Mouse (Mus musculus) liver, embryonic 12.5 days (tissue): ENCODE measurements around the gene Capn9. TPM values are rescaled to one million over a fixed set of nuclear protein-coding genes. Genes with fewer than 3 reads are reported as not detected.

Experiments used
- ATAC-seq: fragments of 200-750 bp; cut with Nextera tagmentation; 2 replicates; pipeline ENCODE4 v1.8.0; 2017; ENCODE audit warnings: moderate number of reproducible peaks, mild to moderate bottlenecking, moderate library complexity
- H3K27ac ChIP-seq: fragments of 300-500 bp; sonication (generic); 2 replicates; pipeline ENCODE4 v1.5.1; 2016; ENCODE audit warnings: mild to moderate bottlenecking
- H3K27me3 ChIP-seq: fragments of 300-500 bp; sonication (generic); replicated peaks from 2 replicates; pipeline ENCODE4 v1.6.1; 2016; ENCODE audit warnings: mild to moderate bottlenecking, moderate library complexity
- H3K36me3 ChIP-seq: fragments of 300-500 bp; sonication (generic); 2 replicates; pipeline ENCODE4 v1.6.1; 2016; ENCODE audit warnings: mild to moderate bottlenecking, moderate library complexity
- H3K4me1 ChIP-seq: fragments of 300-500 bp; sonication (generic); 2 replicates; pipeline ENCODE4 v1.6.1; 2016
- H3K4me2 ChIP-seq: fragments of 300-500 bp; sonication (generic); 2 replicates; pipeline ENCODE4 v1.6.1; 2016; ENCODE audit warnings: mild to moderate bottlenecking, moderate library complexity
- H3K4me3 ChIP-seq: fragments of 300-500 bp; sonication (generic); 2 replicates; pipeline ENCODE4 v1.5.1; 2016; ENCODE audit warnings: mild to moderate bottlenecking, moderate library complexity
- H3K9ac ChIP-seq: fragments of 300-500 bp; sonication (generic); 2 replicates; pipeline ENCODE4 v1.6.1; 2016; ENCODE audit warnings: mild to moderate bottlenecking, moderate library complexity
- H3K9me3 ChIP-seq: fragments of 300-500 bp; sonication (generic); replicated peaks from 2 replicates; pipeline ENCODE4 v1.6.1; 2016; ENCODE audit warnings: mild to moderate bottlenecking, moderate library complexity
- WGBS: fragments of 180-500 bp; shearing (Covaris S2); methylation state at CpG from one replicate; pipeline ENCODE4 v1.1.7; 2016; ENCODE audit not compliant: insufficient replicate concordance; 5-methylcytosine and 5-hydroxymethylcytosine counted together
- polyA plus RNA-seq: library from polyadenylated mRNA; unstranded; fragments of >200 nt; fragmentation: Nextera tagmentation; extraction: Ambion mirVana; gene quantifications from 2 replicates; pipeline ENCODE4 v1.2.1, GENCODE M21; 2016

Capn9 gene
- polyA plus RNA-seq, 1 experiment from 2014 or later = 0.05 TPM

DNA sequence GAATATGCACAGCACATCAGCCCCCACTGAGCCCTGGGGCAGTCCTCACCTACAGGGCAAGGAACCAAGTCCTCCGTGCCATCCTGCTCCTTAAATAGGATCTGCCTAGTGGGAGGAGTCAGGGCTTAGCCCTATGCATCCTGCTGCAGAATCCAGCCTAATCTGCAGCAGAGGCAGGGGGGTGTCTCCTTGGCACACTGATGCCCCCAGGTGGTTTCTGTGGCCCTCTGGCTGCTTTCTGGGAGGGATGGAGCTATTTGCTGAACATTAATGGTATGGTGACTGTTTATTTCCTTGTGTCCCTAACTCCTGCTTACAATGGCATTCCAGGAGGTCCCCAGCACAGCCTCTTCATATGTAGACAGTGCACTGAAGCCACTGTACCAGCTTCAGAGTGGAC is 27.7 kb upstream of the Capn9 start:
- no peaks in the 10 kb centered on the region for H3K9me3 ChIP-seq
- no peak for ATAC-seq
- no peak overlapping the region for H3K9ac ChIP-seq
- no peak overlapping the region for H3K27ac ChIP-seq
- H3K27me3 ChIP-seq = no peaks in the 10 kb centered on the region
- H3K36me3 ChIP-seq = peaks cover 96% of the 10 kb centered on the region
- 65% methylated on average over 1 of the region's 1 CpGs for WGBS
- no peak overlapping the region for H3K4me3 ChIP-seq
- H3K4me1 ChIP-seq = 0 out of 2 replicates have a peak, but pooled peaks cover 3% of the 10 kb centered on the region
- H3K4me2 ChIP-seq = no peak overlapping the region

DNA sequence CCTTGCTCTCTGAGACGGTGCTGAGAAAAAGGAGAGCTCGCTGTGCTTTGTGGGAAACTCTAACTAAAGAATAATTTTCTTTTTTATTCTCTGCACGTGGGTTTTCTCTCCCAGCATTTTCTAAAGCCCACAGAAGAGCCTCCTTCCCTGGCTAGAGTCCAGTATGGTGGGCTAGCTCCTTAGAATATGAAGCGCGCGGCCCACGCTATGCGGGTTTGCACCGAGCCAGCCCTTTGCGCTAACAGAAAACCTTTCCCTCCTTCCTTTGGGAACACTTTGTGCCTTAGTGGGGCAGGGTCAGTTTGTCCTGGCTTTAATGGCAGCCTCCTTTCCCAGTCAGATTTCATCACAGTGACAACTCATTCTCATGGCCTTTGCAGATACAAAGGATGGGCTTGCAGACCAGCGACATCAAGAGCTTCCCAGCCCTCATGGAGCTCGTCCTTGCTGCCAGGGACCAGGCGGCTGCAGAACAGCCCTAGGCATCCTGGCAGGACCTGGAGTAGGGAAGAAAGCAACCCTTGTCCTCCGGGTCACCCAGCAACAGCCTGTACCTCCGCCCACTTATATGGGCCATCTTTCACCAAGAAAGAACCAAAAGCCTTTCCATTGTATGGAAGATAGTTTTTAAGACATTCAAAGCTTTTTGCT is 24.8 kb upstream of the Capn9 start:
- no peak for ATAC-seq
- WGBS = 89% methylated on average over 15 of the region's 15 CpGs
- peaks cover 67% of the 10 kb centered on the region for H3K36me3 ChIP-seq

DNA sequence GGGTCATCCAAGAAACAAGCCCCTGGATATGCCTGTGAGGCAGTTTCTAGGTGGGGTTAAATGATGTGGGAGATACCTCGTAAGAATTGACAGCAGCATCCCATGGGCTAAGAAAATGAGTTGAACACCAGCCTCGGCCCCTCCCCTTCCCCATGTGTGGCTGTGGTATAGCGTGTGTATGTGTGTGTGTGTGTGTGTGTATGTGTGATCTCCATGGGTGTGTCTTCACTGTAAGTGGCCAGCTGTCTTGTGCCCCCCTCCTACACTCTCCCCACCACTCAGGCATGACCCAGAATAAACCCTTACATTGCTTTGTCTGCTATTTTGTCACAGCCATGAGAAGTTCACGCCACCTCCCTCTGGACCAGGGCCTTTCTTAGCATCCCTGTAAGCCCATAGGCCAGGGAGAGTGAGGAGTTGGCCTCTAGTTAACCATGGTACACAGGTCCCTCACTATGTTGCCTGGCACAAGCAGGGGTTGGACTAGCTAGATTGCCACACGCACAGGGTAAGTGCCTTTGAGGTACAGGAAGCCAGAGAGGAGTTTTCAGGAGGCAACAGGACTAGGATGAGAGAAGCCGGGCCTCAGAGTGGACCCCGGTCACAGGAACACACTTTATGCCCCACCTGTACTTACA is 20.7 kb upstream of the Capn9 start:
- Histone ChIP-seq H3K9ac (no peak overlapping the region), H3K36me3 (peaks cover 27% of the 10 kb centered on the region), H3K27ac (no peak overlapping the region), H3K4me1 (peaks cover 4% of the 10 kb centered on the region; the same call in 1 of the 2 replicates), H3K9me3 (no peaks in the 10 kb centered on the region), H3K4me3 (no peak overlapping the region), H3K4me2 (no peak overlapping the region), H3K27me3 (no peaks in the 10 kb centered on the region)
- ATAC-seq = no peak
- WGBS = 74% methylated on average over 7 of the region's 7 CpGs

More for the DNA sequence above, 24.8 kb upstream of the Capn9 start:
- Histone ChIP-seq H3K4me3 (no peak overlapping the region), H3K4me1 (no peaks in the 10 kb centered on the region), H3K9me3 (no peaks in the 10 kb centered on the region), H3K9ac (no peak overlapping the region), H3K4me2 (no peak overlapping the region), H3K27ac (no peak overlapping the region), H3K27me3 (no peaks in the 10 kb centered on the region)

DNA sequence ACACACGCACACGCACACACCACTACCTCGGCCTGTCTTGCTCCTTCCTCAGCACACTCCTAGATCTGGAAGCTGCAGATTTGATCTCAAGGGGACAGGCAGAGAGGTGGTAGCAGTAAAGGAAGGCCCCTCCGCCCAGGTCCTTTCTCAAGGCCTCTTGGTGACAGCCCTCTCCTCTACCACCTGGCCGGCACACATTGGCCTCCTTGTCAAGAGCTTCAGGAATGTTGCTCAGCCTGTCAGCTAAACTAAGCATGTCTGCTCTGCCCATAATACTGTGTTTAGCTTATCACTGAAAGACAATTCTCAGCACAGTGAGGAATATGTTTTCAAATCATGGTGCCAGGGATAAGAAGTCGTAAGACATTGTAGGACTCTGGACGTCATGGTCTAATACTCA is 19.7 kb upstream of the Capn9 start:
- Histone ChIP-seq H3K36me3 (peaks cover 18% of the 10 kb centered on the region), H3K9ac (no peak overlapping the region), H3K4me2 (no peak overlapping the region), H3K4me1 (peaks cover 4% of the 10 kb centered on the region; the same call in 1 of the 2 replicates), H3K4me3 (no peak overlapping the region), H3K27ac (no peak overlapping the region), H3K27me3 (no peaks in the 10 kb centered on the region), H3K9me3 (no peaks in the 10 kb centered on the region)
- ATAC-seq = no peak
- WGBS = 81% methylated on average over 7 of the region's 7 CpGs

DNA sequence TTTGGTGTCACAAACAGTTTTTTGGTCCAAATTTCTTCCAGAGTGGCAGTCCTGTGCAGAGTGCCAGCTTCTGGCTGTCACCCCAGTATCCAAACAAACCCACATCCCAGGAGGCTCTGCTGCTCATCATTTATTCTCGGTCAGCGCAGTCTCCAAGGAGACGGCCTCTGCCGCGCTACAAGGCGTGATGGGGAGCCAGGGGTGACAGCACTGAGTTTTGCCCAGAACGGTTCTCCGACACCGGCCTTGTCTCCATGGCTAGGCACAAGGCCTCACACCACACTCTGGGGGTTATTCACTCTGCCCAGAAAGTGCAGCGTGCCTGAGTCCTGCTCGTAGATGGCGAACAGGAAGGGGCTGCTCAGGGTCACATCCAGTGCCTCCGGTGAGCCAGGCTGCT is 19.3 kb upstream of the Capn9 start:
- Histone ChIP-seq H3K4me3 (no peak overlapping the region), H3K9me3 (no peaks in the 10 kb centered on the region), H3K27me3 (no peaks in the 10 kb centered on the region), H3K4me1 (peaks cover 4% of the 10 kb centered on the region; the same call in 1 of the 2 replicates), H3K27ac (no peak overlapping the region), H3K9ac (no peak overlapping the region), H3K4me2 (no peak overlapping the region), H3K36me3 (peaks cover 13% of the 10 kb centered on the region)
- no peak for ATAC-seq
- WGBS = 82% methylated on average over 13 of the region's 13 CpGs

DNA sequence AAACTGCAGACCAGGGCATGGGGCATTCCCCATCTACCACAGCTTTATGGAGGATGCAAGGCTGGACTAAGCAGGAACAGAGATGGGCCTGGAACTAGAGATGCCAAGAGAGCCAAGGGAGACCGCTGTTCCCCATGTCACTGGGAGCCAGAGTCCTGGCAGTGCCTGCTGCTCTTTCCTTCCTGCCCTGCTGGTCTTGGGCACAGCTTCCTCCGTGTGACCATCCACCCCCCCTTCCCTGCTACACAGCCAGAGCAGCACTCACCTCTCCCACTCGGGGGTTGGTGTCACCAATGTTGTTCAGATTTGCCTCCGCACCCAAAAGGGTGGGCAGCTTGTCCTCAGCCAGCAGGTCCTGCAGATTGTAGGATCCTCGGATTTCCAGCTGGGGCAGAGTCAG is 18.4 kb upstream of the Capn9 start:
- ATAC-seq = no peak
- Histone ChIP-seq H3K4me2 (no peak overlapping the region), H3K4me1 (peaks cover 4% of the 10 kb centered on the region; the same call in 1 of the 2 replicates), H3K9me3 (no peaks in the 10 kb centered on the region), H3K27me3 (no peaks in the 10 kb centered on the region), H3K27ac (no peak overlapping the region), H3K9ac (no peak overlapping the region), H3K4me3 (no peak overlapping the region), H3K36me3 (peaks cover 5% of the 10 kb centered on the region)
- WGBS = 50% methylated on average over 5 of the region's 5 CpGs

DNA sequence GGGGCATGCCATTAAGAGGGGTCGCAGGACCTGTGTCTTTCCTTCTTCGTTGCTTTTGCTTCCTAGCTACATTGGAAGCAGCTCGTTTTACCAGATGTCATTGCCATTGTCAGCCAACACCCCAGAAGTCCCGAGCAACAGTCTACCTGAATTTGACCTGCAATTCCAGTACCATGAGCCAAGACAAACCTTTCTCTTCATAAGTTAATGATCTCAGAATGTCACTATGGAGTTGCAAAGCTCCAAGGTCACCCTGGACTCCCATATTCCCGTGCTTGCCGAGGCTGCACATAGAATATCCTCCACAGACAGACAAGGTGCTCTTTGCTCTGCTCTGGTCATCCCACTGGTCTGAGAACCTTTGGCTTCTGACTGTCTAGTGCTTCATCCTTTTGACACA is 8.8 kb upstream of the Capn9 start:
- Histone ChIP-seq H3K4me1 (peaks cover 6% of the 10 kb centered on the region), H3K27me3 (no peaks in the 10 kb centered on the region), H3K4me2 (no peak overlapping the region), H3K27ac (no peak overlapping the region), H3K4me3 (no peak overlapping the region), H3K36me3 (no peaks in the 10 kb centered on the region), H3K9me3 (no peaks in the 10 kb centered on the region), H3K9ac (no peak overlapping the region)
- ATAC-seq = no peak
- WGBS = 57% methylated on average over 6 of the region's 6 CpGs

DNA sequence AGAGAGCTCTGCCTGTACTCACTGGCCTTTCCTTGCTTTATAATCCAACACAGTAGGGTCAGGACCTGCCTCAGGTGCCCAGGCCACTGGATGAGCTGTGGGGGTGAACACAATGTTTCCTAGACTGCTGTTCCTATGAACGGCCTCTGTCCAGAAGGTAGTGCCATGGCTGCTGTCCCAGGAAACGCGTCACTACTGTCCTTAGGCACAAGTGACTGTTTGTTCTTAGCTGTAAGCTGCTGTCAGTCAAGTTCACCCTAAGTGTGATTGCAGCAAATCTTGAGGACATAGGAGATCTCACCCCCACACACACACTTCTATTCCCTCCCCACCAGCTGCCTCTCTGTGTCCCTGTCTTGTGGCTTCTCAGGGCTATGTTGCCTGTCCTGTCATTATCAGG is 8.3 kb upstream of the Capn9 start:
- Histone ChIP-seq H3K9ac (no peak overlapping the region), H3K9me3 (no peaks in the 10 kb centered on the region), H3K4me3 (no peak overlapping the region), H3K27ac (no peak overlapping the region), H3K36me3 (no peaks in the 10 kb centered on the region), H3K4me2 (no peak overlapping the region), H3K27me3 (no peaks in the 10 kb centered on the region), H3K4me1 (peaks cover 7% of the 10 kb centered on the region)
- no peak for ATAC-seq
- 67% methylated on average over 3 of the region's 3 CpGs for WGBS

DNA sequence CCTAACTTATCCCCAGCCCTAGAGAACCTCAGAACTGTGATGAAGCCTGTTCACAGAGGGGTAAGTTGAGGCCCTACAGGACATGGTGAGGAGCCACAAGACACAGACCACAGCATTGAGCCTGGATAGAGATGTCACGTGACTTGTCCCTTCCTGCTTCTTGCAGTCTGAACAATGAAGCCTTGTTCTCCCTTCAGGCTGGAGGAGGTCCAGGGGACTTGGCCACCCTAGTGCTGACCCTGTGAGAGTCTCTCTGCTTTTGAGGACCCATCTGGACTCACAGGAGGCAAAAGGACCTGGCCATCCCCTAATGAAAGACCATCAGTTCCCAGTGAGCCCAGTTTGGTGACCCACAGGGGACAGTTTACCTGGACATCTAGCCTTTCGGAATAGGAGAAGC is 6.8 kb upstream of the Capn9 start:
- H3K9me3 ChIP-seq = no peaks in the 10 kb centered on the region
- H3K4me2 ChIP-seq = peak overlapping the region; percentile 8
- ATAC-seq = no peak
- no peaks in the 10 kb centered on the region for H3K36me3 ChIP-seq
- H3K4me1 ChIP-seq = peaks cover 15% of the 10 kb centered on the region
- H3K27me3 ChIP-seq = no peaks in the 10 kb centered on the region
- 0 out of 2 replicates have a peak overlapping the region, but pooled peaks have one; percentile 8 for H3K27ac ChIP-seq
- 59% methylated on average over 2 of the region's 2 CpGs for WGBS
- peak overlapping the region; percentile 4; the same call in 1 of the 2 replicates for H3K4me3 ChIP-seq
- 0 out of 2 replicates have a peak overlapping the region, but pooled peaks have one; percentile 5 for H3K9ac ChIP-seq

DNA sequence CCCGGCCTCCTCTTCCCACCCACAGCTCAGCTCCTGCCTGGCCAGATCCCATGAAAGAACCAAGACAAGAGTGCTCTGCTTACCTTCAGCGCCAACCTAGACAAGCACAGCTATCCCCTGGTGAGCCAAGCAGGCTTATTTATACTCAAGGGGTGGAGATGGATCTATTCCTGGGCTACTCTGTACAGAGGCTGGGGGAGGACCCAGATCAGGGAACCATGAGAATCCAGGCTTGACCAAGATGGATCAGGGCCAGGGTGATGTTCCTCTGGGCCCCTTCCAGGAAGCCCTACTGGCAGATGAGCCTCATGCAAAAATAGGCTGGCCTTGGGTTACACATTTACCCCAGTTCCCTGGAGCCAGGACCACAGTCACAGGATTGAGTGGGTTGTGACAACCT is 6.3 kb upstream of the Capn9 start, which contains the start of gene Agt:
Agt (minus strand) TSS at position 114 of the 400 bp plus-strand sequence.
- Histone ChIP-seq H3K36me3 (no peaks in the 10 kb centered on the region), H3K27me3 (no peaks in the 10 kb centered on the region), H3K4me1 (peaks cover 15% of the 10 kb centered on the region), H3K9me3 (no peaks in the 10 kb centered on the region), H3K27ac (peak within 1 kb of the TSS; percentile 8; the same call in 1 of the 2 replicates), H3K4me2 (peak within 1 kb of the TSS; percentile 8), H3K4me3 (peak within 1 kb of the TSS; percentile 4; the same call in 1 of the 2 replicates), H3K9ac (0 out of 2 replicates have a peak within 1 kb of the TSS, but pooled peaks have one; percentile 5)
- 62% methylated on average over 2 of the region's 2 CpGs for WGBS
- ATAC-seq = no peak

DNA sequence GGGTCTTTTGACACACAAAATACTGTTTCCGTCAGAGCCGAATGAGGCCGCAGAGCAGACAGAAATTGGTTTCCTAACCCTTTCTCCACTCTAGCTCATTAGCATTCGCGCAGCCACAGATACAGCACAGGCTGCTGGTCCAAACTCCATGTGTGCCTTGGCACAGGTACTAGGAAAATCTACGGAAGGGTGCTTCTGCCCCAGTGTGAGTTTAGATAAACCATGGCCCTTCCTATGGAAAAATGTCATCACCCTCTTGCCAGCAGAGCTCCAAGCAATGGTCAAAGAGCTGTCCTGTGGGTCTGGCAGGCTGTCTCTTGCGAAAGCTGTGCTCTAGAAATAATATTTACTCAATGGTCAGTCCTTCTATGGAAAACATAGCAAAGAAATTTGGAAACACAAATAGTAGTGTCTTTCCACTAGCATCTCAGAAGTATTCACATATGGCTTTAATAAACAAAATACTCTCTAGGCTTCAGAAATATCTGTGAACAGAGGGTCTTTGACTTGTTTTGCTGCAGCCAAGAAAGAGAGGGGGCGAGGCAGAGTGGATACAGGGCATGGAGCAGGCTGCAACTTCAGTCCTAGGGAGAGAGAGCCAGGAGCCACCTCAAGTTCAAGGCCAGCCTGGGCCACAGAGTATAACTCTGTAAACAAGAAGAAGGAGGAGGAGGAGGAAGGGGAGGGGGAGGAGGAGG is 4.0 kb upstream of the Capn9 start:
- Histone ChIP-seq H3K27ac (peak overlapping the region; percentile 67), H3K9ac (no peak overlapping the region), H3K4me1 (peaks cover 15% of the 10 kb centered on the region), H3K27me3 (no peaks in the 10 kb centered on the region), H3K4me3 (no peak overlapping the region), H3K4me2 (no peak overlapping the region), H3K36me3 (no peaks in the 10 kb centered on the region), H3K9me3 (no peaks in the 10 kb centered on the region)
- 59% methylated on average over 8 of the region's 8 CpGs for WGBS
- peak; percentile 34; the same call in 1 of the 2 replicates for ATAC-seq

DNA sequence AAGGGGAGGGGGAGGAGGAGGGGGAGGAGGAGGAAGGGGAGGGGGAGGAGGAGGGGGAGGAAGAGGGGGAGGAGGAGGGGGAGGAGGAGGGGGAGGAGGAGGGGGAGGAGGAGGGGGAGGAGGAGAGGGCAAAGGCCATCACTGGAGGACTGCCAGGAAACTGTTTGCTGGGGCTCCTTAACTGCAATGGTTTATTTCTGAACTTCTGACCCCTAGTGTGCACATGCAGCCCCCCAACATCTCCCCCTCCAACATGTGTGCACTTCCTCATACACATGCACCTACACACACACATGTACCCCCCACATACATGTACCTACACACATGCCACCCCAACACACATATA is 3.5 kb upstream of the Capn9 start:
- Histone ChIP-seq H3K36me3 (no peaks in the 10 kb centered on the region), H3K9me3 (no peaks in the 10 kb centered on the region), H3K4me1 (peaks cover 15% of the 10 kb centered on the region), H3K4me3 (no peak overlapping the region), H3K4me2 (no peak overlapping the region), H3K27me3 (no peaks in the 10 kb centered on the region), H3K27ac (peak overlapping the region; percentile 67), H3K9ac (no peak overlapping the region)
- no peak for ATAC-seq
